Mouse (Mus musculus) megakaryocyte, embryonic 14.5 days (primary cell): ENCODE results near the gene Tmbim6.
"Not testable (repeated sequence)": the region's sequence is repeated elsewhere in the genome, so short reads cannot be mapped to it uniquely, and the experiment has no call there.

ENCODE experiments used
- FLI1 ChIP-seq: IDR thresholded peaks from 2 replicates; pipeline ENCODE4 v1.6.1; 2012; ENCODE audit warnings: low read length, inconsistent platforms, mixed read lengths
- GATA1 ChIP-seq: IDR thresholded peaks from 3 replicates; pipeline ENCODE4 v1.6.1; 2012; ENCODE audit warnings: mixed read lengths, low read length, inconsistent platforms, borderline replicate concordance

GRCm38 (mm10) chr15:99386110-99386509, 6.6 kb upstream of the Tmbim6 start:
- not testable (repeated sequence) for TF ChIP-seq GATA1, FLI1
